Mouse (Mus musculus): Measurements from ENCODE around the gene Hexb.

Hexb gene

DNA sequence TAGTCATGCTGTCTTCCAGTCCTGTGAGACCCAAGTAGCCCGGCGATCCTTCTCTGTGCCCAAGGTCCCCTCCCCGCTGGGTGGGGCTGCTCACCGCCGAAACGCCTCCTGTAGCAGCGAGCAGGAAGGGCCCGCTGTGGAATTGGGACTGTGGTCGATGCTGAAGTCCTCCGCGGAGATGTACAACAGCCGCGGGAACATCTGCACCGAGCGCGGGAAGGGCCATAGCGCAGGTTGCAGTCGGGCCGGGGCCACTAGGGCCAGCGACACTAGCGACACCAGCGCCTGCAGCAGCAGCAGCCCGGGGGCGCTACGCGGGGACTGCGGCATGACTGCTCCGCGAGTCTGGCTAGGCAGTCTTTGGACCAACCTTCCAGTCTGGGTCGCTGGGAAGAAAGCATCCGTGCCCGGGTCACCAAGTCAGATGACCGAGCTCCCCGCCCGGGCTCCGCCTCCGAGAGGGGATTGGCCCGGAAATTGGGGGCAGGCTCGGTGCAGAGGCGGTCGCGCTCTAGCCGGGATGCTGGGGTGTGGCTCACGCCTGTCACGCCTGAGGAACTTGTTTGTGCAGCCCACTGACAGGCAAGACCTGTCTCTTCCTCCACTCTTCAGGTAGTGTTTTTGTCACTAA, at the start of gene Hexb:
Hexb (minus strand) TSS at position 426 of the 631 bp plus-strand sequence.
- peak; percentile 90 for ATAC-seq (ENCODE audit: low TSS enrichment)

DNA sequence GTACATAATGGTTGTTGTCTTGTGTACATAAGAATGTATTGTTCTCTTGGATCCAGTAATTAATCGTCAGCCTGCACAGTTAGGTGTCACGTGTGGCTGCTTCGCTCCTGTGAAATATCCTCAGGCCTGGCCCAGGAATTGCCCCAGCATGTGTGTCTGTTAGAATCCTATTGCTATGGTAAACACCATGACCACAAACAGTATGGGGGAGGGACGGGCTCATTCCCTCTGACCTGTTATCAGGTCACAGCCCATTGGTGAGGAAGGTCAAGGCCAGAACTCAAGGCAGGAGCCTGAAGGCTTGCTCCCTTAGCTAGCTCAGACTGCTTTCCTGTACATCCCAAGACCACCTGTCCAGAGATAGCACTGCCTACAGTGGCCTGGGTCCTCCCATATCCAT, 49.6 kb upstream of the Hexb start:
- ATAC-seq (ENCODE audit: low TSS enrichment): no peak

DNA sequence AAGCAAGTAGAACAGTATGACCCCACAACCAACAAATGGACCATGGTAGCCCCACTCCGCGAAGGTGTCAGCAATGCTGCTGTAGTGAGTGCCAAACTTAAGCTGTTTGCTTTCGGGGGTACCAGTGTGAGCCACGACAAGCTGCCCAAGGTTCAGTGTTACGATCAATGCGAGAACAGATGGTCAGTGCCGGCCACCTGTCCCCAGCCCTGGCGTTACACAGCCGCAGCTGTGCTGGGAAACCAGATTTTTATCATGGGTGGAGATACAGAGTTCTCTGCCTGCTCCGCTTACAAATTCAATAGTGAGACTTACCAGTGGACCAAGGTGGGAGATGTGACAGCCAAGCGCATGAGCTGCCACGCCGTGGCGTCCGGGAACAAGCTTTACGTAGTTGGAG, 48.1 kb upstream of the Hexb start:
- ATAC-seq (ENCODE audit: low TSS enrichment): no peak

DNA sequence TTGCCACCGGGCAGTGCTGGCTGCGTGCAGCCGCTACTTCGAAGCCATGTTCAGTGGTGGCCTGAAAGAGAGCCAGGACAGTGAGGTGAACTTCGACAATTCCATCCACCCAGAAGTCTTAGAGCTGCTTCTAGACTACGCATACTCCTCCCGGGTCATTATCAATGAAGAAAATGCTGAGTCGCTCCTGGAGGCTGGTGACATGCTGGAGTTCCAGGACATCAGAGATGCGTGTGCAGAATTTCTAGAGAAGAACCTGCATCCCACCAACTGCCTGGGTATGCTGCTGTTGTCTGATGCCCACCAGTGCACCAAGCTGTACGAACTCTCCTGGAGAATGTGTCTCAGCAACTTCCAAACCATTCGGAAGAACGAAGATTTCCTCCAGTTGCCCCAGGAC, 47.0 kb upstream of the Hexb start:
- ATAC-seq (ENCODE audit: low TSS enrichment): no peak

DNA sequence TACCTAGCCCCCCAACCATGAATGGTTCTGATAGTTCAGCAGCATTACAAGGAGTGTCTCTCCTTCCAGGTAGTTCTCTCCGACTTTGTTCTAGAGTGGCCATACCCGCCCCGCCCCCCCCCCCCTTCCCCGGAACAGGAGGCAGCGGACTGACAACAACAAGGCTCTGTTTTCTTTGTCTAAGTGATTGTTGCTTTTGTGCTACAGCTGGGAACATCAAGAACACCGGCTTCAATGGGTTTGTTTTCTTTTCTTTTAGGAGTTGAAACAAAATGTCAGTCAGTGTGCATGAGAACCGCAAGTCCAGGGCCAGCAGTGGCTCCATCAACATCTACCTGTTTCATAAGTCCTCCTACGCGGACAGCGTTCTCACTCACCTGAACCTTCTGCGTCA, 46.6 kb upstream of the Hexb start:
- ATAC-seq (ENCODE audit: low TSS enrichment): no peak

DNA sequence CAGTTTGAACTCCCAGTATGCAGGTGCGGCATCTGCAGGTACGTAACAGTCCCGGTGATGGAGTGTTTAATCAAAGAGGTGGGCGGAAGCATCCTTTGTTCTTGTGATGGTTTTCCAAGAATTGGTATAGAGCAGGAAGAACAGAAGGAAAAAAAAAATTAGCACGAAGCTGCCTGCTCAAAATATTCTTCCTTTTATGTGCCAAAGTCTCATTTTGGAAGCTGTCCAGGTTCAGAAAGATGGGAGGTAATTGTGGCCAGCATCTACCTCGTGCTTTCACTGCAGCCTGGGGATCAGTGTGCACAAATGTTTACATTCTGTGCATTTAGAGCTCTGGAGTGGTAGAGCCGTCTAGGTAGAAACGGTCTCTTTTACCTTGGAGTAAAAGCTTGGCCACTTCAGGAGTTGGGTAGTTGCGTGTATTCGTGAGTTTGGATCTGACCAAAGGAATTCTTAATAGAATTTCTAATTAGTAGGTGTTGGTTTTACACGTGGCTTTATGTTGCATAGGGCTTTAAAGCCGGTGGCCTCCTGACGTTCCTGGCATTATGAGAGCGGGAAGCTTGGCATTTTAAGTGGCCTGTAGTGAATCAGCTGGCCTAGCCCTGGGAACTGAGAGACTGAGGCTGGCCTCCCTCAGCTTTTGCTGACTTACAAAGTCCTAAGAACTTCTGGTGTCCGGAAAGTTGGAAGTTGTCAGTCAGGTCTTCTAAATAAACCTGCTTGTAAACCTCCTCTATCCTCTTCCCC, 46.0 kb upstream of the Hexb start:
- no peak for ATAC-seq (ENCODE audit: low TSS enrichment)

DNA sequence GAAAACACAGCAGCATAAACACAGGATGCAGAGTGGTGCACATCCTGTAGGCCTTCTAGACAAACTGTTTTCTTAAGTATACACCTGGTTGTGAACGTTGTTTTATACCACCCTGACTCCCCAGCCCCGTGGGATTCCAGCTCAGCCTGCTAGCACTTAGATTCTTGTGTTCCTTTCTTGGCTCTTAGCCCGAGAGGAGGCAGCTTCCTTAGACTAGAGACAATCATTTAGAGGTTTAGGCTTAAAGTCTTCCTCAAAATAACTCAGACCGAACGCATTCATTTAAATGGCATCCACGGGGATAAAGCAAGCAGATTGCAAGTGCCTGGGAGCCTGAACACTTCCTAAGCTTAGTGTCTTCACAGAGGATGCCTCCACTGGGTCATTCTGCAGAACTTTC, 44.6 kb upstream of the Hexb start:
- ATAC-seq (ENCODE audit: low TSS enrichment): no peak

DNA sequence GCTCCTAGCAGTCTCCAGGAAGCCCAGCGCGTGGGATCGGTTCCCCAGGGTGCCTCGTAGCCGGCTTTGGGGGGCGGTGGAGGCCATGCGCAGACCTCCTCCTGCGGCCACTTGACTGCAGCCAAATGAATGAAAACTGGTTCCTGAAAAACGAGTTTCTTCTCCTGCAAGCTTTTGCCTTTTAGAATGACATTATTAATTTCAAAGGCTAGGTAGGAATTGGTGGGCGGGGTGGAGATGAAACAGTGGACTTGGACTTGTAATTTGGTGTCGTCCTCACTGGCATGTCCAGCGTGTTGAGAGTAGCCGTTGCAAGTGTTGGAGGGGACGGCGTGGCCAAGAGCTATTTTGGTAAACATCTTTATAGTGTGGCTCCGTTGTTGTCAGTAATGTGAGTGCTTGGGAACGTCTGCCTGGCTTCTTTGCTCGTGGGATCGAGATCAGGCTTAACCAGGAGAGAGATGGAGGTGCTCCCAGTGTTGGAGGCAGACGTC, 43.7 kb upstream of the Hexb start:
- ATAC-seq (ENCODE audit: low TSS enrichment): no peak

DNA sequence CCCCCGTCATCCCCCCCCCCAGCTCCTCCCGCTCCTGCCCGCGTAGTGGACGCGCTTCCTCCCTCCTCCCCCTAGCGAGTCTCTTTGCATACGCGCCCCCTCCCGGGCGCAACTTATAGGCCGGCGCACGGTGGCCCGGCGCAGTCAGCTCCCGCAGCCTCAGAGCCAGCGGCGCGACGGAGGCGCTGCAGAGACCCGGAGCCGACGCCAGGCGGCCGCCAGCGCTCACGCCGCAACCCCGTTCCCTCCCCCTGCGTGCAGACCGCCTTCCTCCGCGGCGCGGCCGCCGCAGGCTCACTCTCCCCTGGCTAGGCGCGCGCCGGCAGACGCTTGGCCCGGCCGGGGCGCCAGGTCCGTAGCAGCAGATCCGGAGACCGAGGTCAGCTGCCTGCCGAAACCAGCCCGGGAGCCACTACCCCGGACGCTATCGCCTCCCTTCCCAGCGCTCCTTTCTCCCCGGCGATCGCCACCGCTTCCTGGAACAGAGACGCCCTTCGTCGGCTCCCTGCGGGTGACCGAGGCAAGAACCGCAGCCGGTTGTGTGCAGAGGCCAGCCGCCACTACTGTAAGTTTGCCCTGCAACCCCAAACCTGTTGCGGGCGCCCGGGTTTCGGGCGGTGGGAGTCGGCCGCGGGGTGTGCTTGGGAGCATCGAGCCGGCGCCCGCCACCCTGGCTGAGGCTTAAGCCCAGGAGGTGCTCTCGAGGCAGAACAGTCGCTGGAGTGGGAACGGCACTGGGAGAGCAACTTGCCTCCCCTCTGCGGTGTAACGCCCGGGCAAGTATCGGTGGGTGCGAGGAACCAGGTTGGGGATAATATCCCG, 43.0 kb upstream of the Hexb start, which contains the start of gene Enc1:
Enc1 (plus strand) TSS at position 141 of the 822 bp plus-strand sequence.
- peak; percentile 68 for ATAC-seq (ENCODE audit: low TSS enrichment)

DNA sequence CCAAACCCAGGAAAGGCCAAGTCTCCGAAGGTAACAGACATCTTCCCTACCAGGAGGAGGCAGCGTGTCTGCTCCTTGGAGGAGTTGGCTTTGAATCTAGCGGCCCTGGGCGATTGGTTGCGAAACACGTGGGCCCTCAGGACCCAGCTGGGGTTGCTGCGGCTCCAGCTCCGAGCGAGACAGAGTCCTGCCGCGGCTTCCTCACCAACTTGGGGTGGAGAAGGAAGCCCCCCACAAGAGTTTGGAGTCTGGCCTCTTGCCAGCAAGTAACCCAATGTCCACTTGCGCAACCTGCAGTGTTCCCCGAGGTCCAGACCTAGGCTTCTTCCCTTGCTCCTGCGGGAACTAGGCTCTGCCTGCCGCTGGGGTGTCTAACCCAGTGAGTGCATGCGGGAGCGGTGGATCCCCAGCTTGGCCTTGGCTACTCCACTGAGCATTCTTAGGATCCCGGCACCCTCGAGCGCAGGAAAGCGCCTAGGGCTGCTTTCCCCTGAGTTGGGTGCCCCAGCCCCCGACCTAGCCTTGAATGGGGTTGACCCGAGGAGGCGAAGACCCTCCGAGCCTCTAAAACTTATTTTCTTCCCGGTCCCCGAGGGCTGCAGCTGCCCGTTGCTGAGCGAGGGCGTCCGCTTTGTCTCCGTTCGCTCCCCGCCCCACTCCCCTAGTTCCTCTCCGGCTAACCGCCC, 42.3 kb upstream of the Hexb start:
- ATAC-seq (ENCODE audit: low TSS enrichment): peak; percentile 31

DNA sequence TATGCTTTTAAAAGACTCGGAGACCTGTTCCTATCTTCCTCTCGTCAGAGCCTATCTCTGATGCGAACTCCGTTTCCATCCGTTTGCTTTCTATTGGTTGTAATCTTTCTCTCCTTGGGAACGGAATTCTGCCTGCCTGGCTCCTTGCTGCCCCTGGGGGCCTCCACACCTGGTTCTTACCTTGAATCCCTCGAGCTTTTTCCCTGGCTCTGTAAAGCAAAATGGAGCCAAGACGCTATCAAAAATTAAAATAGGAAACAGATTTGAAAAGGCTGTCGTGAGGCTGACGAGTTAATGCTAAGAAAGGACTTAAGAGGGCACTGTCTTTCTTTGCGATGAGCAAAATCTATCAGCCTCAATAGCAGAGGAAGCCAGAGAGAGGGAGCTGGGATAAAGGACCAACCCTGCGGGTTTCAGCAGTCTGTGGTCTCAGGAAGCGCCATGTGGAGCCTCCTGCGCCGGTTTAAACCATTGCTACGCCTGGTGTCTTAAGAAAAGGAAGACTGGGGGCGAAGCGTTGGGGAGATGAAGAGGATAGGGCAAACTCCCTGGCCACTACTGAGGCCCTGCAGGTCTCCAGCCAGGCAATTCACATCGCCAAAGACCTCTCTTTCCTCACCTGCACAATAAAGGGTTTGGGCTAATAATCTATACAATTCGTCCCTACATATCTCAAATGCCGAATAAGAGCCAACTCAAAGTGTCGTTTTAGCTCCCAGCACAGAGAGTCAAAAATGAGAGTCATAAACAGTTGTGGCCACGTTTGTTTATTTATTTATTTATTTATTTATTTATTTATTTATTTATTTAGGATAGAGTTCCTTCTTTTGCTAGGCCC, 41.4 kb upstream of the Hexb start:
- peak; percentile 57 for ATAC-seq (ENCODE audit: low TSS enrichment)

DNA sequence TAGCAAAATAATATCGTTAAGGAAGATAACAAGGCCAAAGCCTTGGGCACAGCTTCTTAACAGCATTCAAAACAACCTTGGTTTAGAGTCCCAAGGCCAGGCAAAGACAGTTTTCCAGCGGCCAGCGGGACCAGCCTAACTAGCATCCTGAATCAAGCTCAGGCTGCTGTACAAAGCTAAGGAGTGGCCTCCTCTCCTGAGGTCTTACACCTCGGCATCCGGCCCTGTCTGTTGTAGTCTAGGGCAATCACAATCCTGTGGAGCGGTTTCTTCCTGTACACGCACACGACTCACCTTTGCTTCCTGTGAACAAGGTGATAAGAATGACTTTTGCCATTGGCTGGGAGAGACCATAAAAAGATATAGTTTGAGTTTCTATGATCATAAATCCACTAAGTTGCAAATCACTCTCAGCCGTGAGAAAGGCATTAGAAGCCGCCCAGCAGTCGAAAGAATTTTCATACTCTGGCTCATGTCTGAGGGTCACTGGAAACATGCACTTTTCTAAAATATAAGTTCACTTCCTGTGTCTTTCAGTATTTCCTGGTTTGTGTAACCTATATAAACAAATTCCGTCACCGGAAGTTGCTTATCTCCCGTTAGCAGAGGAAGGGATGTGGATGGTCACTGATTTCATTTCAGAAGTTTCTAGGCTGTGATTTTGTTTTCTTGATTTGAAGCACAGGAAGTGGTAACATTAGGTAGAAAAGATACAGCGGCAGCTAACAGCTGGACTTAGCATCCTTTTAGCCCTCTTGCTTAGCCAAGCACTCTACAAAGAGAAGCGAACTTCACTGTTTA, 40.2 kb upstream of the Hexb start:
- no peak for ATAC-seq (ENCODE audit: low TSS enrichment)

DNA sequence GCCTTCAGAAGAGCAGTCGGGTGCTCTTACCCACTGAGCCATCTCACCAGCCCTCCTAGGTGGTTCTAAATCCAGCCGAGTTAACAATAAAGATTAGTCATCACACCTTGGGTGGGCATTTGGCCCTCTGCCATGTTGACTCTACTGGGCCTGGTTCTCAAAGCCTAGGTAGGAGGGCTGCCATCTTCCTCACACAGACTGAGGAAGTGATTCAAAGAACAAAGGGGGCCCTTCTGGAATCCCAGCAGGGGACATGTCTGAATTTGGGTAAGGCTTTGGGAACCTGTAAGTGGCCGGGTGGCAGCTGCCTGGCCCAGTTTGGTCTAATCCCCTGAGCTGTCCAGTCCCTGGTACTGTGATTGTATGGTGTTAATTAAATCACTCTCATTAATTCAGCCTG, 39.5 kb upstream of the Hexb start:
- no peak for ATAC-seq (ENCODE audit: low TSS enrichment)

DNA sequence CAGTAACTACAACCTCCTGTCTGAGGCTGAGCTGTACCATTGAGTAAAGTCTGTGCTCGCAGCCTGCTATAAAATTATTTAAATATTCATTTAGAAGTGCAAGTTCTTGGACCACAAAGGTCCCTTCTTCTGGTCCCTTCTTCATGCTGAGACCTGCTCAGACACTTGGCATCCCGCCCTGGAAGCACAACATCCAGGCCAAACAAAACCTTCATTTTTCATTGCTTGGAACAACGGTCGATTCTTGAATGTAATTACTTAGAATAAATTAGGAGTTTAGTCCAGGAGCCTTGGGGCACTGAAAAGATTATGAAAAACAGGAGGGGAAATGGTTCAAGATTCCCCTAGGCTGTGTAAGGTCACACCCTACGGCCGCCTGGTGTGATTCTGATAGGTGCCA, 37.8 kb upstream of the Hexb start:
- no peak for ATAC-seq (ENCODE audit: low TSS enrichment)

DNA sequence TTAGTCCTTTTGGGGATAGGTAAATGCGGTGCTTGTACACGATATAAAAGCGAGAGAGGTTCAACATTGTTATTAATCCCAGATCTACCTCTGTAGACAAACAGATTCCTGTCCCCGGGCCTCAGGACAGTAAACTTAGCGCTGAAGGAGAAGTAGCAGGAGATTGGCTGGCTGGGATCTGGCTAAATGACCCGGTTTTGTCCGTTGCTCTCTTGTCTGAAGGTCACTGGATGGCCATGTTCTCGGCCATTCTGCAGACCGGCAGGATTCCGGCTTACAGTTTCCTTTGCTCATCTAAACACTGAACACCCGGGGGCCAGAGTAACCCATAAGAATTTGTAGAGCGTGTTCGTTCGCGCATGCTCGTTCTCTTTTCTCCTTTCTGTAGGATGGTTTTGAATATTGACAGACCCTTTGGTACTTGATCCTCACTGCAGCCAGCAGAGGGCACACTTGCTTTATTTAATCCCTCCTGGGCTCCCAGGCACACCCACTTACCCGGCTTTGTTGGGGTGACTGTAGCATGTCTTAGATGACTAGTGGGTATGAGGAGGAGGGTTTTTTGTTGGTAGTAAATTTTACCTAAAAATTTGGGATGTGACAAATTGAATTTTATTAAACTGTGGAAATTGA, 36.7 kb upstream of the Hexb start:
- peak; percentile 86 for ATAC-seq (ENCODE audit: low TSS enrichment)

DNA sequence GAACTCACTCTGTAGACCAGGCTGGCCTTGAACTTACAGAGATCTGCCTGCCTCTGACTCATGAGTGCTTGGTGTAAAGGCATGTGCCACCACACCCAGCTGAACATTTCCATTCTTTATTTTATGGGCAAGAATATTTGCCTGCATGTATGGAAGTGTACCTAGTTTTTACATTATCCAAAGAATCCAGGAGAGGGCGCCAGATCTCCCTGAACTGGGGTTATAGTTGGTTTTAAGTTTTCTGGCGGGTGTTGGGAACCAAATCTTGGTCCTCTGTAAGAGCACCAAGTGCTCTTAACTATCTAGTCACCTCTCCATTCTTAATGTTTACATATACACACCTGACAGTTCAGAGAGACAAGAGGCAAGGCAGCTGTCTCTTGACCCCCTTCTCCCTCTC, 34.9 kb upstream of the Hexb start:
- no peak for ATAC-seq (ENCODE audit: low TSS enrichment)

DNA sequence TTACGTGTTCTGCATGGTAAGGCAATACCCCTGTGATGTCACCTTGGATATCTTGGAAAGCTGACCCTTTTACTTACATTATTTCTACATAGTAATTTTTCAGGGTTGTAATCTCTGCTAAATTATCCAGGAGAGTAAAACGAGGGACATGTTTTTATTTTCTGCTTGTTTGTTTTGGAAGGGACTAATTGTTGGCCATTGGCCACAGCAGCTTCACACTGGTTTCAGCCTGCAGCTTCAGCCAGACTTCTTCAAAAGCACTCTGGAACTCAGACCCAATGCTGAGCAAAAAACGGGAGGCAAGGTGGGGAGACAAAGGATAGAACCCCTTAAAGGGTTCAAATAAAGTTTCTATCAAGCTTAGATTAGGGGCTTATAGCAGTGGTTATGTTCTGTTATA, 31.9 kb upstream of the Hexb start:
- no peak for ATAC-seq (ENCODE audit: low TSS enrichment)

DNA sequence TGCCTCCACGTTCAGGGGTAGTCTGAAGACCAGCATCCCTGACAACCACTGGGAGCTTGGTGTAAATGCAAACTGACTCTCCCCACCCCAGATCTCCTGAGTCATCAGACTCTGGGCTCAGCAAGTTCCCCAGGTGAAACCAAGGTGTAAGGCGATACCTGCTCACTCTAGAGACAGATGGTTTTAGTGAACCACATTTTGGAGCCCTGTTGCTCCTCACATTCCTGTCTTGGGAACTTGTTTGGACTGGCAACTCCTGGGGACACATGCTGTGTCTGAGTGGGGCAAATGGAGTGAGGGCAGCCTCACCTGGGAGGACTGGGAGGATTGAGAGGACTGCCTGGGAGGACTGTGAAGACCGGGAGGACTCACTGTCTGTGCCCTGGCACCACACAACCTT, 29.6 kb upstream of the Hexb start:
- no peak for ATAC-seq (ENCODE audit: low TSS enrichment)

DNA sequence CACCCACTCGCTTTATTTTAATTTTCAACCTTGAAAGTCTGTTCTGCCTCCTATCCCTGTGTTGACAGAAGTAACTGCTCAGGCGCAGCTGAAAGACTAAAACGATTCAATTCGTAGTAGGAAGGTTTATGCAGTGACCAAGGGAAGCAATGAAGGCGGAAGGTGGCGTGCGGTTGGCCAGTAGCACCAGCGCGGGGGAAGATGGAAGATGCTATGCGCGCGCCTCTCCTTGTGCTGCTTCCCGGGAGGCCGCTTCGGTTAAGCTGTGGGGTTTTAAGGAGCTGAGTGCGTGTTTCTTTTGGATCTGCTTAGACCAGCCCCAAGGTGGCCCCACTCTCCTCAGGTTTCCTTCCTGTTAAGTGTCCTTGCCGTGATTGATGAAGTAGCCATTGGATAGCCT, 27.0 kb upstream of the Hexb start:
- peak; percentile 85 for ATAC-seq (ENCODE audit: low TSS enrichment)

All from frontal cortex, adult (tissue).